10 mouse cellular contexts compared by ENCODE assay signal in genomic region chr5:101384316-101384715, GRCm38 (mm10).
DNase-seq lines count a peak whose midpoint lies in the region.
"Had no signal": no experiment of that assay in that cellular context is flagged by ENCODE, and none has a peak within 500 bp of the region (broad histone marks: within the 10 kb centered on the region; RNA-seq: fewer than 3 reads in every experiment).

No protein-coding gene starts in this region.

- DNase-seq in layer of hippocampus, adult 9-11 months = peak; percentile 5
- no peak for DNase-seq in layer of hippocampus, postnatal 10 days (ENCODE audit: low spot score in 2 of 2)
- DNase-seq in right cerebral cortex, adult 2 months (ENCODE audit: low spot score in 2 of 2) = peak; percentile 6 to 8
- no peak for DNase-seq in right cerebral cortex, postnatal 10 days (ENCODE audit: low spot score in 2 of 2)
- peak; percentile 48 to 66 for DNase-seq in cerebellum, postnatal 14 days
- DNase-seq in spleen, postnatal 14 days (ENCODE audit: low spot score in 2 of 2) = no peak
- no peak for DNase-seq in frontal cortex, postnatal 25 days (ENCODE audit: low spot score in 2 of 2)
- DNase-seq: adrenal gland, postnatal 25 days; heart, adult 18-20 months; heart, postnatal 36 days had no signal

Comparison
In these comparisons a context has a peak if more than half of its experiments do, and no peak if none do; other contexts are left out.
1. DNase-seq: peak in layer of hippocampus, adult 9-11 months (single experiment), right cerebral cortex, adult 2 months (2 of 2) and cerebellum, postnatal 14 days (2 of 2); none in layer of hippocampus, postnatal 10 days (0 of 2), right cerebral cortex, postnatal 10 days (0 of 2), spleen, postnatal 14 days (0 of 2) and frontal cortex, postnatal 25 days (0 of 2).